Mouse (Mus musculus) embryonic facial prominence, embryonic 12.5 days (tissue): ENCODE measurements around the gene Rnf157. TPM values are rescaled to one million over a fixed set of nuclear protein-coding genes. Genes with fewer than 3 reads are reported as not detected.

Source experiments
- ATAC-seq: fragments of 200-750 bp; cut with Nextera tagmentation; 2 replicates; pipeline ENCODE4 v1.8.0; 2017; ENCODE audit not compliant: insufficient number of reproducible peaks, insufficient read depth, low FRiP score, low TSS enrichment
- H3K27ac ChIP-seq: fragments of 300-500 bp; sonication (generic); 2 replicates; pipeline ENCODE4 v1.5.1; 2016; ENCODE audit warnings: mild to moderate bottlenecking
- H3K27me3 ChIP-seq: fragments of 300-500 bp; sonication (generic); 2 replicates; pipeline ENCODE4 v1.6.1; 2016; ENCODE audit warnings: mild to moderate bottlenecking, moderate library complexity
- H3K36me3 ChIP-seq: fragments of 300-500 bp; sonication (generic); 2 replicates; pipeline ENCODE4 v1.6.1; 2016; ENCODE audit warnings: mild to moderate bottlenecking
- H3K4me1 ChIP-seq: fragments of 300-500 bp; sonication (generic); 2 replicates; pipeline ENCODE4 v1.6.1; 2016
- H3K4me2 ChIP-seq: fragments of 300-500 bp; sonication (generic); replicated peaks from 2 replicates; pipeline ENCODE4 v1.6.1; 2016; ENCODE audit warnings: mild to moderate bottlenecking, moderate library complexity
- H3K4me3 ChIP-seq: fragments of 300-500 bp; sonication (generic); 2 replicates; pipeline ENCODE4 v1.5.1; 2016; ENCODE audit warnings: mild to moderate bottlenecking
- H3K9ac ChIP-seq: fragments of 300-500 bp; sonication (generic); 2 replicates; pipeline ENCODE4 v1.6.1; 2016; ENCODE audit warnings: mild to moderate bottlenecking, moderate library complexity
- H3K9me3 ChIP-seq: fragments of 300-500 bp; sonication (generic); 2 replicates; pipeline ENCODE4 v1.6.1; 2016; ENCODE audit warnings: mild to moderate bottlenecking, moderate library complexity
- WGBS: fragments of 180-500 bp; shearing (Covaris S2); methylation state at CpG from one replicate; pipeline ENCODE4 v1.1.7; 2016; 5-methylcytosine and 5-hydroxymethylcytosine counted together
- polyA plus RNA-seq: library from polyadenylated mRNA; unstranded; fragments of >200 nt; fragmentation: Nextera tagmentation; extraction: Ambion mirVana; gene quantifications from 2 replicates; pipeline ENCODE4 v1.2.1, GENCODE M21; 2016

Gene Rnf157
- polyA plus RNA-seq, 1 experiment from 2014 or later = 27.4 TPM

- no peak for ATAC-seq
- Histone ChIP-seq H3K27ac (0 out of 2 replicates have a peak overlapping the region, but pooled peaks have one; percentile 46), H3K36me3 (peaks cover 21% of the 10 kb centered on the region), H3K4me3 (no peak overlapping the region), H3K9me3 (no peaks in the 10 kb centered on the region), H3K9ac (no peak overlapping the region), H3K4me2 (no peak overlapping the region), H3K4me1 (peaks cover 13% of the 10 kb centered on the region), H3K27me3 (peaks cover 11% of the 10 kb centered on the region)
- whole genome bisulfite sequencing = 77% methylated on average over 15 of the region's 15 CpGs
Observed at GRCm38 (mm10) chr11:116442129-116442866, 29.5 kb upstream of the Rnf157 start.

GRCm38 (mm10) chr11:116440408-116441068, 27.7 kb upstream of the Rnf157 start:
- Histone ChIP-seq H3K4me2 (no peak overlapping the region), H3K27me3 (no peaks in the 10 kb centered on the region), H3K9ac (no peak overlapping the region), H3K36me3 (peaks cover 30% of the 10 kb centered on the region), H3K27ac (no peak overlapping the region), H3K9me3 (no peaks in the 10 kb centered on the region), H3K4me3 (no peak overlapping the region), H3K4me1 (peaks cover 27% of the 10 kb centered on the region)
- no peak for ATAC-seq
- 80% methylated on average over 7 of the region's 7 CpGs for WGBS

GRCm38 (mm10) chr11:116439269-116440240, 26.7 kb upstream of the Rnf157 start:
- 86% methylated on average over 19 of the region's 19 CpGs for WGBS
- no peak overlapping the region for H3K9ac ChIP-seq
- H3K36me3 ChIP-seq = peaks cover 30% of the 10 kb centered on the region
- H3K27me3 ChIP-seq = no peaks in the 10 kb centered on the region
- no peak overlapping the region for H3K4me3 ChIP-seq
- ATAC-seq = no peak
- no peak overlapping the region for H3K4me2 ChIP-seq
- H3K9me3 ChIP-seq = no peaks in the 10 kb centered on the region
- H3K27ac ChIP-seq = no peak overlapping the region
- H3K4me1 ChIP-seq = peaks cover 30% of the 10 kb centered on the region

GRCm38 (mm10) chr11:116437541-116437940, 24.7 kb upstream of the Rnf157 start:
- Histone ChIP-seq H3K36me3 (peaks cover 30% of the 10 kb centered on the region), H3K27ac (no peak overlapping the region), H3K9ac (no peak overlapping the region), H3K4me1 (peaks cover 27% of the 10 kb centered on the region), H3K27me3 (no peaks in the 10 kb centered on the region), H3K9me3 (no peaks in the 10 kb centered on the region), H3K4me2 (no peak overlapping the region), H3K4me3 (no peak overlapping the region)
- ATAC-seq = no peak
- WGBS = 87% methylated on average over 11 of the region's 11 CpGs

- H3K36me3 ChIP-seq = peaks cover 30% of the 10 kb centered on the region
- no peaks in the 10 kb centered on the region for H3K27me3 ChIP-seq
- peak overlapping the region; percentile 14; the same call in 1 of the 2 replicates for H3K27ac ChIP-seq
- H3K9ac ChIP-seq = peak overlapping the region; percentile 21; the same call in 1 of the 2 replicates
- no peak for ATAC-seq
- WGBS = 44% methylated on average over 4 of the region's 4 CpGs
- peak overlapping the region; percentile 90 for H3K4me2 ChIP-seq
- H3K4me3 ChIP-seq = no peak overlapping the region
- no peaks in the 10 kb centered on the region for H3K9me3 ChIP-seq
- peaks cover 27% of the 10 kb centered on the region for H3K4me1 ChIP-seq
Observed at GRCm38 (mm10) chr11:116436725-116437331, 24.0 kb upstream of the Rnf157 start.

GRCm38 (mm10) chr11:116435992-116436724, 23.3 kb upstream of the Rnf157 start:
- Histone ChIP-seq H3K4me3 (peak overlapping the region; percentile 73; the same call in 1 of the 2 replicates), H3K4me2 (peak overlapping the region; percentile 90), H3K27ac (peak overlapping the region; percentile 14; the same call in 1 of the 2 replicates), H3K36me3 (peaks cover 30% of the 10 kb centered on the region), H3K27me3 (no peaks in the 10 kb centered on the region), H3K4me1 (peaks cover 27% of the 10 kb centered on the region), H3K9me3 (no peaks in the 10 kb centered on the region), H3K9ac (peak overlapping the region; percentile 44; the same call in 1 of the 2 replicates)
- ATAC-seq = no peak
- WGBS = 59% methylated on average over 5 of the region's 5 CpGs

GRCm38 (mm10) chr11:116434967-116435752, 22.3 kb upstream of the Rnf157 start:
- Histone ChIP-seq H3K4me3 (peak overlapping the region; percentile 73), H3K27ac (peak overlapping the region; percentile 92), H3K36me3 (peaks cover 24% of the 10 kb centered on the region), H3K9ac (peak overlapping the region; percentile 93), H3K27me3 (no peaks in the 10 kb centered on the region), H3K4me2 (peak overlapping the region; percentile 90), H3K9me3 (no peaks in the 10 kb centered on the region), H3K4me1 (peaks cover 27% of the 10 kb centered on the region)
- no peak for ATAC-seq
- 46% methylated on average over 12 of the region's 12 CpGs for WGBS

GRCm38 (mm10) chr11:116434287-116434966, 21.6 kb upstream of the Rnf157 start:
- Histone ChIP-seq H3K9ac (peak overlapping the region; percentile 93), H3K4me3 (peak overlapping the region; percentile 73), H3K4me1 (peaks cover 27% of the 10 kb centered on the region), H3K27me3 (no peaks in the 10 kb centered on the region), H3K27ac (peak overlapping the region; percentile 92), H3K9me3 (no peaks in the 10 kb centered on the region), H3K4me2 (peak overlapping the region; percentile 90), H3K36me3 (peaks cover 20% of the 10 kb centered on the region)
- WGBS = under 1% methylated on average over 49 of the region's 67 CpGs
- ATAC-seq = no peak

- peak within 1 kb of the TSS; percentile 90 for H3K4me2 ChIP-seq
- peaks cover 31% of the 10 kb centered on the region for H3K4me1 ChIP-seq
- H3K36me3 ChIP-seq = peaks cover 14% of the 10 kb centered on the region
- H3K27ac ChIP-seq = peak within 1 kb of the TSS; percentile 92
- H3K4me3 ChIP-seq = peak within 1 kb of the TSS; percentile 73
- H3K27me3 ChIP-seq = no peaks in the 10 kb centered on the region
- 1% methylated on average over 66 of the region's 66 CpGs for WGBS
- peak within 1 kb of the TSS; percentile 93 for H3K9ac ChIP-seq
- H3K9me3 ChIP-seq = no peaks in the 10 kb centered on the region
- peak; percentile 98 for ATAC-seq
Observed at GRCm38 (mm10) chr11:116433356-116434286, 20.8 kb upstream of the Rnf157 start, which contains the start of gene Ubald2. Ubald2 (plus strand) TSS chr11:116434094.
